Mouse (Mus musculus): ENCODE measurements at regions not wholly inside any gene's neighbourhood (a gene's known extent, or its start where the extent isn't known, plus 50 kb on each side); places are given as distances from the start of the nearest gene placed in this dataset.

GRCm38 (mm10) chr9:116452050-116452449 is 276.9 kb upstream of the Tgfbr2 start:
- Histone ChIP-seq H3K4me3 (ENCODE audit: insufficient read depth in 1 of 2, low read depth in 1 of 2, low read length in 2 of 2, poor library complexity in 1 of 2, severe bottlenecking in 1 of 2) (no peak overlapping the region), H3K9me3 (ENCODE audit: control insufficient read depth, insufficient read depth, low read depth, low read length) (no peaks in the 10 kb centered on the region), H3K27ac (ENCODE audit: insufficient read depth, low read depth, low read length, poor library complexity, severe bottlenecking) (no peak overlapping the region), H3K9ac (ENCODE audit: insufficient read depth, low read depth, low read length, poor library complexity, severe bottlenecking) (no peak overlapping the region), H3K4me1 (ENCODE audit: control insufficient read depth in 2 of 2, insufficient read depth in 2 of 2, low read length in 2 of 2, poor library complexity in 1 of 2) (peaks cover 3% of the 10 kb centered on the region in 2 experiments; a peak in 2 of 4 replicates), H3K36me3 (ENCODE audit: control insufficient read depth, insufficient read depth, low read length, poor library complexity, severe bottlenecking) (no peaks in the 10 kb centered on the region)
- DNase-seq (ENCODE audit: low read depth, low spot score), result no peak
- in situ Hi-C loops (cut with MboI; ENCODE audit: low sequenced_read_pairs in 2 of 2, unreplicated experiment in 2 of 2), result no loop called here
- TF ChIP-seq CHD2 (IDR thresholded peaks at IDR 0.05; ENCODE audit: low read depth, low read length) (no peak), ZC3H11A (IDR thresholded peaks at IDR 0.05; ENCODE audit: borderline replicate concordance, low read depth, low read length) (no peak), MAFK (IDR thresholded peaks at IDR 0.05; ENCODE audit: insufficient read depth, low read depth, low read length) (no peak), HCFC1 (IDR thresholded peaks at IDR 0.05; ENCODE audit: borderline replicate concordance, insufficient read depth, low read length) (no peak), ZNF384 (IDR thresholded peaks at IDR 0.05; ENCODE audit: low read depth, low read length) (no peak)

- Histone ChIP-seq H3K4me3 (ENCODE audit: insufficient read depth in 1 of 2, low read depth in 1 of 2, low read length in 2 of 2, poor library complexity in 1 of 2, severe bottlenecking in 1 of 2) (no peak overlapping the region), H3K9ac (ENCODE audit: insufficient read depth, low read depth, low read length, poor library complexity, severe bottlenecking) (no peak overlapping the region), H3K36me3 (ENCODE audit: control insufficient read depth, insufficient read depth, low read length, poor library complexity, severe bottlenecking) (no peaks in the 10 kb centered on the region), H3K27ac (ENCODE audit: insufficient read depth, low read depth, low read length, poor library complexity, severe bottlenecking) (no peak overlapping the region), H3K4me1 (ENCODE audit: control insufficient read depth in 2 of 2, insufficient read depth in 2 of 2, low read length in 2 of 2, poor library complexity in 1 of 2) (peaks cover 3% of the 10 kb centered on the region in 2 experiments; a peak in 2 of 4 replicates), H3K9me3 (ENCODE audit: control insufficient read depth, insufficient read depth, low read depth, low read length) (no peaks in the 10 kb centered on the region)
- no peak for DNase-seq (ENCODE audit: low read depth, low spot score)
- TF ChIP-seq ZNF384 (IDR thresholded peaks at IDR 0.05; ENCODE audit: low read depth, low read length) (no peak), CHD2 (IDR thresholded peaks at IDR 0.05; ENCODE audit: low read depth, low read length) (no peak), ZC3H11A (IDR thresholded peaks at IDR 0.05; ENCODE audit: borderline replicate concordance, low read depth, low read length) (no peak), HCFC1 (IDR thresholded peaks at IDR 0.05; ENCODE audit: borderline replicate concordance, insufficient read depth, low read length) (no peak), MAFK (IDR thresholded peaks at IDR 0.05; ENCODE audit: insufficient read depth, low read depth, low read length) (no peak)
- in situ Hi-C loops (cut with MboI; ENCODE audit: low sequenced_read_pairs in 2 of 2, unreplicated experiment in 2 of 2), result no loop called here
These were observed 275.7 kb upstream of the Tgfbr2 start for GRCm38 (mm10) chr9:116450829-116451228.

GRCm38 (mm10) chr9:116447734-116448133 is 272.6 kb upstream of the Tgfbr2 start:
- Histone ChIP-seq H3K27ac (ENCODE audit: insufficient read depth, low read depth, low read length, poor library complexity, severe bottlenecking) (no peak overlapping the region), H3K9me3 (ENCODE audit: control insufficient read depth, insufficient read depth, low read depth, low read length) (no peaks in the 10 kb centered on the region), H3K4me3 (ENCODE audit: insufficient read depth in 1 of 2, low read depth in 1 of 2, low read length in 2 of 2, poor library complexity in 1 of 2, severe bottlenecking in 1 of 2) (no peak overlapping the region), H3K4me1 (ENCODE audit: control insufficient read depth in 2 of 2, insufficient read depth in 2 of 2, low read length in 2 of 2, poor library complexity in 1 of 2) (peaks cover 3% of the 10 kb centered on the region in 2 experiments; a peak in 2 of 4 replicates), H3K36me3 (ENCODE audit: control insufficient read depth, insufficient read depth, low read length, poor library complexity, severe bottlenecking) (no peaks in the 10 kb centered on the region), H3K9ac (ENCODE audit: insufficient read depth, low read depth, low read length, poor library complexity, severe bottlenecking) (no peak overlapping the region)
- DNase-seq (ENCODE audit: low read depth, low spot score), result no peak
- no peak for TF ChIP-seq HCFC1 (IDR thresholded peaks at IDR 0.05; ENCODE audit: borderline replicate concordance, insufficient read depth, low read length)
- no peak for TF ChIP-seq ZNF384 (IDR thresholded peaks at IDR 0.05; ENCODE audit: low read depth, low read length)
- no peak for TF ChIP-seq CHD2 (IDR thresholded peaks at IDR 0.05; ENCODE audit: low read depth, low read length)
- no peak for TF ChIP-seq ZC3H11A (IDR thresholded peaks at IDR 0.05; ENCODE audit: borderline replicate concordance, low read depth, low read length)
- no peak for TF ChIP-seq MAFK (IDR thresholded peaks at IDR 0.05; ENCODE audit: insufficient read depth, low read depth, low read length)
- in situ Hi-C loops (cut with MboI; ENCODE audit: low sequenced_read_pairs in 2 of 2, unreplicated experiment in 2 of 2), result no loop called here

GRCm38 (mm10) chr9:116438580-116438979 is 263.4 kb upstream of the Tgfbr2 start:
- Histone ChIP-seq H3K4me1 (ENCODE audit: control insufficient read depth in 2 of 2, insufficient read depth in 2 of 2, low read length in 2 of 2, poor library complexity in 1 of 2) (no peaks in the 10 kb centered on the region), H3K9me3 (ENCODE audit: control insufficient read depth, insufficient read depth, low read depth, low read length) (no peaks in the 10 kb centered on the region), H3K36me3 (ENCODE audit: control insufficient read depth, insufficient read depth, low read length, poor library complexity, severe bottlenecking) (no peaks in the 10 kb centered on the region), H3K4me3 (ENCODE audit: insufficient read depth in 1 of 2, low read depth in 1 of 2, low read length in 2 of 2, poor library complexity in 1 of 2, severe bottlenecking in 1 of 2) (no peak overlapping the region), H3K27ac (ENCODE audit: insufficient read depth, low read depth, low read length, poor library complexity, severe bottlenecking) (no peak overlapping the region), H3K9ac (ENCODE audit: insufficient read depth, low read depth, low read length, poor library complexity, severe bottlenecking) (no peak overlapping the region)
- no peak for DNase-seq (ENCODE audit: low read depth, low spot score)
- in situ Hi-C loops (cut with MboI; ENCODE audit: low sequenced_read_pairs in 2 of 2, unreplicated experiment in 2 of 2), result no loop called here
- no peak for TF ChIP-seq MAFK (IDR thresholded peaks at IDR 0.05; ENCODE audit: insufficient read depth, low read depth, low read length)
- no peak for TF ChIP-seq CHD2 (IDR thresholded peaks at IDR 0.05; ENCODE audit: low read depth, low read length)
- no peak for TF ChIP-seq ZNF384 (IDR thresholded peaks at IDR 0.05; ENCODE audit: low read depth, low read length)
- no peak for TF ChIP-seq ZC3H11A (IDR thresholded peaks at IDR 0.05; ENCODE audit: borderline replicate concordance, low read depth, low read length)
- TF ChIP-seq HCFC1 (IDR thresholded peaks at IDR 0.05; ENCODE audit: borderline replicate concordance, insufficient read depth, low read length), result no peak

- no peak overlapping the region for H3K4me3 ChIP-seq (ENCODE audit: insufficient read depth in 1 of 2, low read depth in 1 of 2, low read length in 2 of 2, poor library complexity in 1 of 2, severe bottlenecking in 1 of 2)
- no peaks in the 10 kb centered on the region for H3K36me3 ChIP-seq (ENCODE audit: control insufficient read depth, insufficient read depth, low read length, poor library complexity, severe bottlenecking)
- no peak for DNase-seq (ENCODE audit: low read depth, low spot score)
- H3K27ac ChIP-seq (ENCODE audit: insufficient read depth, low read depth, low read length, poor library complexity, severe bottlenecking), result no peak overlapping the region
- H3K4me1 ChIP-seq (ENCODE audit: control insufficient read depth in 2 of 2, insufficient read depth in 2 of 2, low read length in 2 of 2, poor library complexity in 1 of 2), result no peaks in the 10 kb centered on the region
- H3K9ac ChIP-seq (ENCODE audit: insufficient read depth, low read depth, low read length, poor library complexity, severe bottlenecking), result no peak overlapping the region
- in situ Hi-C loops (cut with MboI; ENCODE audit: low sequenced_read_pairs in 2 of 2, unreplicated experiment in 2 of 2), result no loop called here
- no peaks in the 10 kb centered on the region for H3K9me3 ChIP-seq (ENCODE audit: control insufficient read depth, insufficient read depth, low read depth, low read length)
- TF ChIP-seq CHD2 (IDR thresholded peaks at IDR 0.05; ENCODE audit: low read depth, low read length), result no peak
- no peak for TF ChIP-seq ZC3H11A (IDR thresholded peaks at IDR 0.05; ENCODE audit: borderline replicate concordance, low read depth, low read length)
These were observed 259.3 kb upstream of the Tgfbr2 start for GRCm38 (mm10) chr9:116434414-116434813.
